Mouse (Mus musculus) heart, postnatal 0 days (tissue): ENCODE results near the gene Rbbp7.
A peak's percentile ranks its signal among the peaks of the same experiment; 100 is the strongest.

Experiments
- CTCF ChIP-seq: IDR thresholded peaks from 2 replicates; pipeline ENCODE4 v1.5.1; 2016; ENCODE audit warnings: antibody characterized with exemption, control low read depth, low read depth
- EP300 ChIP-seq: IDR thresholded peaks from 2 replicates; pipeline ENCODE4 v1.6.1; 2016; ENCODE audit warnings: antibody characterized with exemption, low read depth

GRCm38 (mm10) chrX:162734997-162735929, 24.9 kb upstream of the Rbbp7 start:
- TF ChIP-seq EP300 (no peak), CTCF (peak; percentile 41)
